Mouse (Mus musculus): ENCODE measurements at regions not wholly inside any gene's neighbourhood (a gene's known extent, or its start where the extent isn't known, plus 50 kb on each side); places are given as distances from the start of the nearest gene placed in this dataset.

- DNase-seq (ENCODE audit: low spot score in 2 of 2), result no peak
These were observed 56.5 kb downstream of the Otud1 start for GRCm38 (mm10) chr2:19714025-19714424.

GRCm38 (mm10) chr2:19715564-19716238, 58.1 kb downstream of the Otud1 start:
- DNase-seq (ENCODE audit: low spot score in 2 of 2), result peak in 1 of 2 experiments; percentile 16

DNA sequence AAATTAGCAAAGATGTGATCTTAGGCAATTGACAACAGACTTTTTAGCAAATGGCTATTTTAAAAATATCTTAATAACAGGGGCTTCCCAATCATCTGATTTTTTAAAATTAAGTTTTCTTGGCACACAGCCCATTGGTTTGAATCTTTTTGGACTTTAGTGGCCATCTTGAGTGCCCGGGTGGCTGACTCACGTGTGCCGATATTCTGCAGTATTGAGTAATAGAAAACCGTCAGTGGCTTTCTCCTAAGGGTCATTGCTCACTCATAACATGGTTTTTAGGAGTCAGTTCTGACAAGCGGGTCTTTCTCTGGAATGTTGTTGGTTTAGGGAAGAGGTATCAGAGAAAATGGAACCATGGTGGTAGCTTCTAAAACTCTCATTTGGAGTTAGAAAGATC, 58.8 kb downstream of the Otud1 start:
- no peak for DNase-seq (ENCODE audit: low spot score in 2 of 2)

DNA sequence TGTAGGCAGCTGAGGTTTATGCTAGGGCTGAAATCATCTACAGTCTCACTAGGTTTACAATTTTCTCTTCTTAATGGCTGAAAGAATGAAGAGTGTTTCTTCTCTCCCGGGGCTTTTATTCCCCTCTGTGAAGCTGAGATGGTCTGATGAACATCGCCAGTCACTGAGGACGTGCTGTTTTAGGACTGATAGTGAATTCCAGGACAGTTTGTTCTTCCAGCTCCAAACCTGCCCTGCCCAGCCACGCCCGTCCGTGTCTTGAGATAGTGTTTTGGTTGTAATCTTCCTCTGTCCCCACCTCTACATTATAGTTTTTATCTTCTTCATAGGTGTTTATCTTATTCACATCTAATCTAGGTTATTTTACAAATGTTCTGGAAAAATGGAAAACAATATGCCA, 68.5 kb downstream of the Otud1 start:
- DNase-seq (ENCODE audit: low spot score in 2 of 2), result no peak

GRCm38 (mm10) chr2:19726904-19727303, 69.4 kb downstream of the Otud1 start:
- DNase-seq (ENCODE audit: low spot score in 2 of 2), result peak in 1 of 2 experiments; percentile 11

GRCm38 (mm10) chr2:19732922-19733859, 75.6 kb downstream of the Otud1 start:
- no peak for DNase-seq (ENCODE audit: low spot score in 2 of 2)

- DNase-seq (ENCODE audit: low spot score in 2 of 2), result no peak
These were observed 76.8 kb downstream of the Otud1 start for GRCm38 (mm10) chr2:19734164-19734870.

DNA sequence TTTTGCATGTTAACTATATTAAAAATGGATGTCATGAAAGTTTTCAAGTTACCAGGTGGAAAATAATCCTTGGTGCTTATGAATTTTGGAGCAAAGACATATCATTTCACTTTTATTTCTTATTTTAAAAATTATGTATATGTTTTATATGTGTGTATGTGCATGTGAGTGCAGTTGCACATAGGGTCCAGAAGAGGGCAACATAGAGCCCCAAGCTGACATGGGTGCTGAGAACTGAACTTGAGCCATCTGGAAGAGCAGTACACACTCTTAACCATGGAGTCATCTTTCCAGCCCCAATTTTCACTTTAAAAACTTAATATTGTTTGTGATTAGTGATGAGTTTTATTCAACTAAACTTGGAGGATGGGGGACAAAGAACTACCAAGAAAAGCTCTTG, 84.0 kb downstream of the Otud1 start:
- DNase-seq (ENCODE audit: low spot score in 2 of 2), result no peak

DNA sequence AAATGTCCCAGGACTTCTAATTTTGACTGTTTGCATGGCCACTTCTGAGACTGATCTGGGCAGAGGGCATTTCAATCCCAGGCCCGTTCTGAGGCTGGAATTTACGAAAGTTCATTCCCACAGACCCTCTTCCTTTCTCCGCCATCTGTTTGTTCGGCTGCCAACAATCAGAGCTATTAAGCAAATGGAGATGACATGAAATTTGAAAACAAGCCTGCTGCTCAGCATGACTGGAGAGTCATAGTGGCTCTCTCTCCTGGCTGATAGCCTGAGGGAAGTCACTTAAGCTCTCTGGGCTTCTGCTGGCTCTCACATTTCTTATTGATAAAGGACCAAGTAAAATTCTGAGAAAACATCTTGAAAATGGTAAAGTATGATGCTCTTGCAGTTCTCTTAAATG, 85.9 kb downstream of the Otud1 start:
- no peak for DNase-seq (ENCODE audit: low spot score in 2 of 2)

DNA sequence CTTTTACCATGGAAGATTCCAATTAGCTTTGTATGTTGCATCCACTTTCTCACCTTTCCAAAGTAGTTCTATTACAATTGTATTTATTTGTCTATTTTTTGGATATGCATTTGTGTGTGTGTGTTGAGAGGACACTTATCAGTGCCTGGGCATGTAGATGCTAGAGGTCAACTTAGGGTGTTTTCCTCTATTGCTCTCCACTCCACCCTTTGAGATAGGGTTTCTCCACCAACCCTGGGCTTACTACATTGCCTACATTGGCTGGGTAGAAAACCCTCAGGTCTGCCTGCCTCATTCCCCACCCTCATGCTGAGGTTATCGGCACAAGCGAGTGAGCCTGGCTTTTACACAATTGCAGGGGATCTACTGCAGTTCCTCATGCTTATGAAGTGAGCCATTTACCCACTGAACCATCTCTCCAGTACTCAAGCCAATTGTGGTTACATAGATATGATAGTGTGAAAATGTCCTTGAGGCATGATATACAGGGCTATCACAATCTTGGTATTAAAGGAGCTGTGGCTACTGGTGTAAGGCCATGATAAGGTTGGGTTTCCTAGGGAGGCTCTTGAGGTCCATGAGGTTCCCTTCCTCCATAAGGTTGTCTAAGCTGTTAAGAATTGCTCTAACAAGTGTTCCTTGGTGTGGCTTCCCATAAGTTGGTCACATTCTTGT, 87.6 kb downstream of the Otud1 start:
- DNase-seq (ENCODE audit: low spot score in 2 of 2), result no peak

DNA sequence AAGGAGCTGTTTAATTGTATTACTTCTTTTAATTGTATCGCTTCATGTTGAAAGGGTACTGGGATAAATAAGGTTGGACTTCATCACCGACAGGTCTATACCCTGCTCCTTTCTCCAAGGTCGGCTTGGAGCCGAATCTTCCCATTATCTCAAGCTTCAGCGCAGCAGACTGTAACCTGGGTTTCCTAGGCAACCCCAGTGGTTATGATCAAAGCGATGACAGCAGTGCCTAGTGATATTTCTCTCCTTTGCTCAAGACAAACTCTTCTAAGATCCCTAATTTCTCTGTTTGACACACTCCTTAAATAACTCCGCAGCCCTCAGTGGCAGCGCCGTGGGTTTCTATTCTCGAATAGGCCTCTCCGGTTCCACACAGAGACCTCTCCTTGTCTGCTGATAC, 95.2 kb downstream of the Otud1 start:
- no peak for DNase-seq (ENCODE audit: low spot score in 2 of 2)

- DNase-seq (ENCODE audit: low spot score in 2 of 2), result peak in 1 of 2 experiments; percentile 58
These were observed 95.9 kb downstream of the Otud1 start for GRCm38 (mm10) chr2:19753479-19753878.

DNA sequence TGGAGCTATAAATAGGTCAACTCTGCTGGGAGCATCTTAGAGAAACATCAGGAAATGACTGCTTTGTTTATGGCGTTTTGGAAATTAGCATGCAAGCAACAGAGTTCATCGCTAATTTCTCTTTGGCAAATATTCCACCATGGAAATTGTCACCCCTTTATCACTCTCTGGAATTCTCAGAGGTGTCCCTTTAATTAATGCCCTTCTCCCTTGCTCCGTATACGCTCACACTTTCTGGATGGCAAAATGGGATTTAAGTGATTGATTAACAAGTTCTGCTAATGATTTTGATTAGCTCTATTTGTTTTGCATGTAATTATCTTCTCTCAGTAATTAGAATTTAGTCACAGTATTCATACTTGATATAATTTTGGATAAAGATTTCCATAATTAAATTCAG, 100.4 kb downstream of the Otud1 start:
- no peak for DNase-seq (ENCODE audit: low spot score in 2 of 2)

DNA sequence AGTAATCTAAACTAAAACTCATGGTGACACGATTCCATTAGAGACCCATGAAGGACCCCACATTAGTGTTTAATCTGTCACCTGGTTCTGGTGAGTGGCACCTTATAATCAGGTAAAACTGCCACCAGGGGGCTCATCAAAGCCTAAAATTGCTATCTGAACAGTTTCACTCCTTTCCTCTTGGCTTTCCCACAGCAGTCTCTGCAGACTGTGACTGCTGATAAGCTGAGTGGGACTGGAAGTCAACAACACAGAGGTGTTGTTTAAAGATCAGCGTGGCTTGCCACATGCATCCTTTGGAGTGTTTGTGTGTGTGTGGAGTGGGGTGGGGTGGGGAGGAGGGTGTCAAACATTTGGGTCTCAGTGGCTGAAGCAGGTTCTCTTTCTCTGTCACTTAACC, 101.6 kb downstream of the Otud1 start:
- DNase-seq (ENCODE audit: low spot score in 2 of 2), result no peak

DNA sequence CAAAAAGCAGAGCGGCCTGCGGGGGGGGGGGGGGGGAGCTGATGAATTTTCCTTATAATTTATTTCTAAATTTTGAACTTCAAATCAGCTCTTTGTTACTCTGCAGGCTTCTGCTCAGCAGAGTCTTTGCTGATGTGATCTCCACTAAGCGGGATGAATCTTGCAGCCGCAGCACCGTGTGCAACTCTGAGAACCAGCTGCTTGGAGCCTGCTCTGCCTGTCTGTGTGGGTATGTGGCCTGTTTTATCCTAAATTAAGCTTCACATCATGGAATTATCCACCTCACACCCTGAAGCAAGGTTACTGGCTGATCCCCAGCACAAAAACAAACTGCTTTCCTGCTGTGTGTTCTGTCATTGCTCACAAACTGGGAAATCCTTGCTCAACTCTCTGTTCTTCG, 102.0 kb downstream of the Otud1 start:
- DNase-seq (ENCODE audit: low spot score in 2 of 2), result peak in 1 of 2 experiments; percentile 13

DNA sequence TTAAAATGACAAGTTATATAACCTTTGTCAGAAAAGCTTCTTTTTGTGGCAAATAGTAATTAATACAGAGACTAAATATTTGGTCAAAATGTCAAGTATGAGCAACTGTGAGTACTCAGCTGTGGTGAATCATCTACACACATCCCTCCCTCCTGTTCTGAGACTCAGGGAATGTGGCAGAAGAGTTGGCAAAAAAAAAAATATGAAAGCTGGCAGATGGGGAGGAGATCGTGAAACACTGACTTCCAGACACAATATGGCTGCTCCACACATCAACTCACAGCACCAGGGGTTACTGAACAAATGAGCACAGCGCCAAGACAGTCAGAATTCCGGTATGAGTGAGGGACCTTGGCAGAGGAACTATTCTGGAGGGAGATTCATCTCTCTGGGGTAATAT, 105.4 kb downstream of the Otud1 start:
- peak in 1 of 2 experiments; percentile 12 for DNase-seq (ENCODE audit: low spot score in 2 of 2)

- DNase-seq (ENCODE audit: low spot score in 2 of 2), result no peak
These were observed 124.7 kb upstream of the Etl4 start for GRCm38 (mm10) chr2:19784913-19785312.

DNA sequence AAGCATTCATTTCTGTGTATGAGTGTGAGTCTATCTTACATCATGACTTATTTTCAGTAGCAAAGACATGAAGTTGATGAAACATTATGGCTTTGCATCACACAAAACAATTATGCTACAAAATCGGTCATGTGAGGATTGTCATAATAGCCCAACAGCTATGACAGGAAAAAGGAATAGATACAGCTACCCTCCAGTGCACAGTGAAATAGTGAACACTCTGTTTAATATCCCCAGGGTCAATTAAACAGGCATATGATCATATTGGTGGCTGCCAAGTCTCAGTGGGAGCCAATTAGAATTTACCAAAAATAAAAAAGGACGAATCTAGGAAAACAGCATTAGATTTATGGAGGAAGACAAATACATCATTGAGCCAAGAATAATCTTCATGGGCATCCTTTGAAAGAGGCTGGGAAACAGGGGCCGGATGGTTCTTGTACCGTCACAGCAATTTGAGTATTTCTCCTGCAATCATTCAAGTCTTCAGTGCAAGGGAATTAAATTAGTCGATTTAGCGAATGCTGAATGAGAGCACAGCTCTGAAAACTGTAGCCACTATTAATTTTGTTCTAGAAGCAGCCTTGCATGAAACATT, 123.8 kb upstream of the Etl4 start:
- no peak for DNase-seq (ENCODE audit: low spot score in 2 of 2)

GRCm38 (mm10) chr2:19792177-19792576, 117.4 kb upstream of the Etl4 start:
- DNase-seq (ENCODE audit: low spot score in 2 of 2), result no peak

- no peak for DNase-seq (ENCODE audit: low spot score in 2 of 2)
These were observed 112.8 kb upstream of the Etl4 start for GRCm38 (mm10) chr2:19796790-19797189.
